8 mouse cellular contexts compared by ENCODE assay signal in genomic region chr13:78209611-78210028, GRCm38 (mm10). TPM values are rescaled to one million over a fixed set of nuclear protein-coding genes. Genes with fewer than 3 reads are reported as not detected.
A peak's percentile ranks its signal among the peaks of the same experiment; 100 is the strongest.
DNase-seq lines count a peak whose midpoint lies in the region; ATAC-seq and TF ChIP-seq lines count a peak whose summit lies in the region.

No protein-coding gene starts in this region.

- no peak for ATAC-seq in heart, embryonic 16.5 days (replicated peaks; ENCODE audit: extremely low read depth, insufficient read depth, low FRiP score)
- ATAC-seq in erythroblast, adult 5-6 weeks (replicated peaks; ENCODE audit: low FRiP score, poor library complexity, severe bottlenecking): no peak

- H3K27ac ChIP-seq in kidney, adult 2 months (ENCODE audit: insufficient read depth, low read depth, low read length): no peak overlapping the region
- peak overlapping the region; percentile 53 for H3K27ac ChIP-seq in cortical plate, adult 2 months (ENCODE audit: insufficient read depth, low read length)
- H3K27ac ChIP-seq in heart, embryonic 16.5 days (ENCODE audit: low read length): no peak overlapping the region
- H3K27ac ChIP-seq in midbrain, embryonic 10.5 days (replicated peaks): peak overlapping the region; percentile 89

- no peaks in the 10 kb centered on the region for H3K4me1 ChIP-seq in kidney, adult 2 months (ENCODE audit: control insufficient read depth, insufficient read depth, low read length)
- peaks cover 4% of the 10 kb centered on the region; the same call in 1 of the 2 replicates for H3K4me1 ChIP-seq in cortical plate, adult 2 months (ENCODE audit: control insufficient read depth, insufficient read depth, low read length)
- peaks cover 9% of the 10 kb centered on the region for H3K4me1 ChIP-seq in heart, embryonic 16.5 days (ENCODE audit: control insufficient read depth, insufficient read depth, low read length)
- H3K4me1 ChIP-seq in midbrain, embryonic 10.5 days: peaks cover 84% of the 10 kb centered on the region

- peak overlapping the region; percentile 18; the same call in 1 of the 2 replicates for H3K4me3 ChIP-seq in kidney, adult 2 months (ENCODE audit: insufficient read depth, low read depth, low read length)
- peak overlapping the region; percentile 36 for H3K4me3 ChIP-seq in cortical plate, adult 2 months (ENCODE audit: insufficient read depth, low read length)
- H3K4me3 ChIP-seq in heart, embryonic 16.5 days (ENCODE audit: low read length): peak overlapping the region; percentile 51
- H3K4me3 ChIP-seq in midbrain, embryonic 10.5 days: peak overlapping the region; percentile 59

- H3K4me2 ChIP-seq in heart, embryonic 16.5 days (ENCODE audit: low read depth, low read length): peak overlapping the region; percentile 78

- DNase-seq in kidney, adult 2 months: no peak
- DNase-seq in kidney, adult 8-10 months: no peak
- DNase-seq in midbrain, embryonic 10.5 days (ENCODE audit: low spot score): peak; percentile 74
- DNase-seq in adrenal gland, postnatal 36 days: no peak
- DNase-seq in adipocyte (ENCODE audit: low spot score): no peak

- WGBS in kidney, adult 2 months: 30% methylated on average over 12 of the region's 12 CpGs
- WGBS in heart, embryonic 16.5 days: 5% methylated on average over 12 of the region's 12 CpGs
- WGBS in midbrain, embryonic 10.5 days: 2% methylated on average over 12 of the region's 12 CpGs

- peak overlapping the region; percentile 41; the same call in 1 of the 2 replicates for H3K9ac ChIP-seq in heart, embryonic 16.5 days (ENCODE audit: low read length)

- H3K9me3 ChIP-seq in heart, embryonic 16.5 days (replicated peaks; ENCODE audit: control insufficient read depth, low read length): no peaks in the 10 kb centered on the region
- H3K9me3 ChIP-seq in midbrain, embryonic 10.5 days (replicated peaks): no peaks in the 10 kb centered on the region

- H3K36me3 ChIP-seq in kidney, adult 2 months (ENCODE audit: control insufficient read depth, insufficient read depth, low read length): no peaks in the 10 kb centered on the region
- H3K36me3 ChIP-seq in heart, embryonic 16.5 days (ENCODE audit: control insufficient read depth, insufficient read depth): no peaks in the 10 kb centered on the region
- H3K36me3 ChIP-seq in midbrain, embryonic 10.5 days: no peaks in the 10 kb centered on the region

- H3K27me3 ChIP-seq in kidney, adult 2 months (replicated peaks; ENCODE audit: control insufficient read depth, insufficient read depth, low read length): peaks cover 1% of the 10 kb centered on the region; the same call in 1 of the 2 replicates
- peaks cover 42% of the 10 kb centered on the region for H3K27me3 ChIP-seq in heart, embryonic 16.5 days (ENCODE audit: control insufficient read depth, insufficient read depth, low read length)
- peaks cover 51% of the 10 kb centered on the region for H3K27me3 ChIP-seq in midbrain, embryonic 10.5 days (ENCODE audit: low read depth, poor library complexity, severe bottlenecking)

- no peak for TF ChIP-seq CTCF in kidney, adult 2 months (conservative IDR thresholded peaks at IDR 0.05; ENCODE audit: insufficient read depth, insufficient read length, low read depth, low read length)
- no peak for TF ChIP-seq CTCF in cortical plate, adult 2 months (IDR thresholded peaks at IDR 0.05; ENCODE audit: extremely low read depth, insufficient read depth, low read length)

- TF ChIP-seq POLR2A in kidney, adult 2 months (IDR thresholded peaks at IDR 0.05; ENCODE audit: low read depth, low read length): no peak
- TF ChIP-seq POLR2A in cortical plate, adult 2 months (IDR thresholded peaks at IDR 0.05; ENCODE audit: extremely low read depth, insufficient read depth, low read length): 0 out of 2 replicates have a peak, but pooled peaks have one; percentile 5

RNA-seq across cellular contexts. Expression of gene Nr2f1, which starts 10.1 kb away (rescaled TPM):
- polyA plus RNA-seq in kidney, adult 2 months (2012; rRNA removed): 5.6 and 7.5 TPM in 2 replicates
- 158 and 169 TPM in 2 replicates for polyA plus RNA-seq in cortical plate, adult 2 months (2012; rRNA removed)
- polyA plus RNA-seq in heart, embryonic 16.5 days (2015; fragmentation: Nextera tagmentation; extraction: Ambion mirVana): 2.3 and 2.8 TPM in 2 replicates
- polyA plus RNA-seq in midbrain, embryonic 10.5 days (2016; fragmentation: Nextera tagmentation; extraction: Ambion mirVana): 53.1 and 57.4 TPM in 2 replicates
- total RNA-seq in erythroblast, adult 5-6 weeks (2015; ENCODE audit: low replicate concordance): not detected in 2 replicates
- total RNA-seq in erythroblast, adult 5-6 weeks (2017; ENCODE audit: low replicate concordance): not detected in 2 replicates
- total RNA-seq in adrenal gland, postnatal 36 days (2021): 10 to 100 TPM; 17.8 to 33.0 TPM

Comparison
In these comparisons a context has a peak if more than half of its experiments do, and no peak if none do; other contexts are left out.
1. H3K27ac ChIP-seq: peak in cortical plate, adult 2 months (single experiment) and midbrain, embryonic 10.5 days (single experiment); none in kidney, adult 2 months (single experiment) and heart, embryonic 16.5 days (single experiment).
2. Peak in every context shown above with its lines, with median percentiles within 50 percentile points of each other: H3K4me3 ChIP-seq.